Mouse (Mus musculus): ENCODE results near the gene Mmp2. TPM values are rescaled to one million over a fixed set of nuclear protein-coding genes. Genes with fewer than 3 reads are reported as not detected.
"Not testable (repeated sequence)": the region's sequence is repeated elsewhere in the genome, so short reads cannot be mapped to it uniquely, and the experiment has no call there.

Gene Mmp2
- polyA plus RNA-seq, 1 experiment, result 2.8 TPM

DNA sequence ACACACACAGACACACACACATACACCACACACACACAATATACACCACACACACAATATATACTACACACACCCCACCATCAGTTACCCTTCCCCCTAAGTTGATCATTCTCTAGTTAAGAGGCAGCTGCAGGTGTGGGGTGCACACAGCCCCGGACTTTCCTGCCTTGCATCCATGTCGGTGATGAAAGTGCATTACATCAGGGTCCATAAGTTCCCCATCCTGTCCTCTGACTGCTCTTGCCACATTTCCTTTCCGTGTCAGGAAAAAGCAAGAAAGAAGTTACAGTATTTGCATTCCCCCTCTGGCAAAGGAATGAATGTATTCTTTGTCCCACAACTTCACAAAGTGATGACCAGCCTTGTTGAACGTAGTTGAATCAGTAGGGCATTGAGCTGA, 54.2 kb downstream of the Mmp2 start:
- H3K4me3 ChIP-seq (replicated peaks; ENCODE audit: insufficient read depth, low read depth, low read length), result no peak overlapping the region
- WGBS, result 76% methylated on average over 4 of the region's 4 CpGs

DNA sequence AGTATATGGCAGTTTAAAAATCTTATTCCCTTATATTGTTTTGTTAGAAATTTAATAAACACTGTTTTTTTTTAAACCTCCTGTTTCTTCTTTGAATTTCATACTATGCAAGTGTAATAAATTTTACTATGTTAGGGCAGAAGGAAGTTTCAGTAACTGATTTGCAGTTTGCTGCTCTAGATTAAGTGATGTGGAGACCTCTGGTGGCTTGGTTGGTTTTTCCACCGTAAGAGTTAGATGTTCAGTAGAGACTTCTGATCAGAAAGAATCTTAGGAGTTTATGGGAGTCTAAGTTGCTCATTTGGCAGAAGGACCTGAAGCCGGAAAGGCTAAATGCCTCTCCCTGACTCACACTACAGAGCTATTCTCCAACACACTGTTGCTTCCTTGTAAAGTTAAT, 56.7 kb downstream of the Mmp2 start:
- Histone ChIP-seq H3K4me1 (ENCODE audit: control insufficient read depth, insufficient read depth, low read length) (no peaks in the 10 kb centered on the region), H3K4me3 (replicated peaks; ENCODE audit: insufficient read depth, low read depth, low read length) (no peak overlapping the region), H3K27me3 (ENCODE audit: control insufficient read depth, insufficient read depth, low read length) (no peaks in the 10 kb centered on the region), H3K27ac (ENCODE audit: insufficient read depth, low read length) (no peak overlapping the region)
- no peak for TF ChIP-seq CTCF (IDR thresholded peaks at IDR 0.05; ENCODE audit: borderline replicate concordance, insufficient read depth, low read depth, low read length)
- no peak for TF ChIP-seq POLR2A (IDR thresholded peaks at IDR 0.05; ENCODE audit: borderline replicate concordance, insufficient read depth, low read length)
- DNase-seq, result no peak
- 69% methylated on average over 2 of the region's 2 CpGs for WGBS

More for the DNA sequence above, 54.2 kb downstream of the Mmp2 start:
- no peaks in the 10 kb centered on the region for H3K27me3 ChIP-seq (ENCODE audit: control insufficient read depth, insufficient read depth, low read length)
- no peak for TF ChIP-seq CTCF (IDR thresholded peaks at IDR 0.05; ENCODE audit: borderline replicate concordance, insufficient read depth, low read depth, low read length)
- no peak for TF ChIP-seq POLR2A (IDR thresholded peaks at IDR 0.05; ENCODE audit: borderline replicate concordance, insufficient read depth, low read length)
- H3K27ac ChIP-seq (ENCODE audit: insufficient read depth, low read length), result no peak overlapping the region
- DNase-seq, result no peak
- no peaks in the 10 kb centered on the region for H3K4me1 ChIP-seq (ENCODE audit: control insufficient read depth, insufficient read depth, low read length)

DNA sequence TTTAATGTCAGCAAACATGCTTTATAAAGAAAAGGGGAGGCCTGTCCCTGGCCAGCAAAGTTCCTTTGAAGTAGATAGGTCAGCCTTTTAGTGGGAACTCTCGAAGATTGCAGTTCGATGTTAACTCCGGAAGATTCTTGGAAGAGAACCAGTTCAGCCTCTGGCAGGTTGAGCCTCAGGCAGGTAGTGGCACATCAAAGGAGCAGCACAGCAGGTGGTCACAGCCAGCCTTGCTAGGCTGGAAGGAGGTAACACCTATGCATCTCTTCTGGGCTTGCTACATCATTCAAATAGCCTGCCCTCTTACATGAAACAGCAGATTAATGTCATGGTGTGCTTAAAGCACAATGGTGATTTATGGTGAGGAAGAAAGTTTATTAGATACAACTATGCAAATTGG, 65.1 kb downstream of the Mmp2 start:
- not testable (repeated sequence) for H3K4me1 ChIP-seq (ENCODE audit: control insufficient read depth, insufficient read depth, low read length); DNase-seq; H3K27ac ChIP-seq (ENCODE audit: insufficient read depth, low read length); H3K27me3 ChIP-seq (ENCODE audit: control insufficient read depth, insufficient read depth, low read length); H3K4me3 ChIP-seq (replicated peaks; ENCODE audit: insufficient read depth, low read depth, low read length)
- 91% methylated on average over 3 of the region's 3 CpGs for WGBS

DNA sequence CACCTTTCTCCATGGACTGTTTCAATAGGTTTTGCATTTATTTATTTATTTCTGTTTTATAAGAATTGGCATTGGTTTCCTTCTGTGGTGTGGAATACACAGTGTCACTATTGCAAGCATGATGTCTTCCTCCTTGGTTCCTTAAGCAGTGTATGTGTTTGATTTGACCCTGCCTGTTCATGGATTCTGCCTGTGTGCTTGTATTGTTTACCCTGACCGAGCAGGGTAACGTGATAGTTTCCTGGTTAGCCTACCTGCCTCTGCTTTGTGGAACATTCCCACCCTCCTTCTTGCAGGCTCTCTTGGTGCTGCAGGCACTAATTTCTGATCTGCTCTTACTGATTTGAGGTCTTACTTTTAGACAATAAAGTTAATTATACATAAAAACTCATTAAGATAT, 66.8 kb downstream of the Mmp2 start:
- no peak for TF ChIP-seq CTCF (IDR thresholded peaks at IDR 0.05; ENCODE audit: borderline replicate concordance, insufficient read depth, low read depth, low read length)
- no peak for TF ChIP-seq POLR2A (IDR thresholded peaks at IDR 0.05; ENCODE audit: borderline replicate concordance, insufficient read depth, low read length)
- no peak for DNase-seq
- Histone ChIP-seq H3K4me1 (ENCODE audit: control insufficient read depth, insufficient read depth, low read length) (no peaks in the 10 kb centered on the region), H3K27ac (ENCODE audit: insufficient read depth, low read length) (no peak overlapping the region), H3K4me3 (replicated peaks; ENCODE audit: insufficient read depth, low read depth, low read length) (no peak overlapping the region), H3K27me3 (ENCODE audit: control insufficient read depth, insufficient read depth, low read length) (no peaks in the 10 kb centered on the region)
- WGBS, result 96% methylated on average over 2 of the region's 2 CpGs

DNA sequence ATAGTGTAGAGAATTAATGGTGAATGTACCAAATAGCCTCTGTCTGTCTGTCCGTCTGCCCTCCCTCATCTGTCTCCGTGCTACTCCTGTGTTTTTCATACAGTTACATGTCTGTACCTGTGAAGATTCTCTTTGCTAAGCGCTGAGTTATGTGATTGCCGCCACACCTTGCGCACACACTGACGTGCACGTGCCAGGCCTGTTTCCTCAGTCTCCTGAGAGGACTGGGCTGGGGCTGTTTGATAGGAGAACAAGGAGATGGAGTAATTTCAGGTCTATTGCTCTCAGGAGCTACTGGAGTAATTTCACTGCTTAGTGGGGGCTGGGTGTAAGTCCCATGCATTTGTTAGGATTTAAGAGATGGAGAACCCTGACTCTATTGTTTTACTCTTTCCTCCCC, 68.0 kb downstream of the Mmp2 start:
- Histone ChIP-seq H3K27ac (ENCODE audit: insufficient read depth, low read length) (no peak overlapping the region), H3K4me3 (replicated peaks; ENCODE audit: insufficient read depth, low read depth, low read length) (no peak overlapping the region), H3K4me1 (ENCODE audit: control insufficient read depth, insufficient read depth, low read length) (no peaks in the 10 kb centered on the region), H3K27me3 (ENCODE audit: control insufficient read depth, insufficient read depth, low read length) (no peaks in the 10 kb centered on the region)
- TF ChIP-seq POLR2A (IDR thresholded peaks at IDR 0.05; ENCODE audit: borderline replicate concordance, insufficient read depth, low read length) (no peak), CTCF (IDR thresholded peaks at IDR 0.05; ENCODE audit: borderline replicate concordance, insufficient read depth, low read depth, low read length) (no peak)
- no peak for DNase-seq
- 93% methylated on average over 7 of the region's 7 CpGs for WGBS

DNA sequence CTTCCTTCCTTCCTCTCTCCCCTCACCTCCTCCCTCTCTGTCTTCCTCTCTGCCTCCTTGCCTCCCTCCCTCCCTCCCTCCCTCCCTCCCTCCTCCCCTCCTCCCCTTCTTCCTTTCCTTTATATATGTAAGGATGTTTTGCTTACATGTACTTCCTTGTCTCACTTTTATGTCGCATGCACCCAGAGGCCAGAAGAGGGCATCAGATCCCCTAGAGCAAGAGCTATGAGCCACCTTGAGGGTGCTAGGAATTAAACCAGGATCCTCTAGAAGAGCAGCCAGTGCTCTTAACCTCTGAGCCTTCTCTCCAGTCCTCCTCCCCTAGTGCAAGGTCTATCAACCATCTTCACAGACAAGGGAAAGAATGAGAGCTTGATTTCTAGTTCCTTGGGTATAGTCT, 69.0 kb downstream of the Mmp2 start:
- WGBS, result 85% methylated on average over 1 of the region's 1 CpGs
- H3K4me3 ChIP-seq (replicated peaks; ENCODE audit: insufficient read depth, low read depth, low read length), result no peak overlapping the region

DNA sequence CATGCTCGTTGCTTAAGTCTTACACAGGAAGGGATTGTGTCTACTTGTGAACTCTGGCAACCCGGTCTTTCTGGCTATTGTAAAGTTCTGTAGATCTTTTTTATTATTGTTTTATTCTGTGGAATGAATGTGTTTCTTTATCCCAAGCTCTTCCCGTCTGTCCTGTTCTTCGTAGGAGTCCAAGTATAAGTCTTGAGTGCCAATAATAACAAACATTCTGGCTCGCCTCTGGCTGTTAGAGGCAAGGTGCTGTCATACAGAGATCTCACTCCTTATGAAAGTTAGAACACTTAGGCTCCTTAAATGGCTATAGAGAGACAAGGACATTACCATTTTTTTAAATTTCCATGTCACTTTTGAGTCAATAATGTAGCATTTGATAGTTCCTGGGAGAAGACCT, 69.5 kb downstream of the Mmp2 start:
- TF ChIP-seq POLR2A (IDR thresholded peaks at IDR 0.05; ENCODE audit: borderline replicate concordance, insufficient read depth, low read length) (no peak), CTCF (IDR thresholded peaks at IDR 0.05; ENCODE audit: borderline replicate concordance, insufficient read depth, low read depth, low read length) (no peak)
- Histone ChIP-seq H3K4me1 (ENCODE audit: control insufficient read depth, insufficient read depth, low read length) (no peaks in the 10 kb centered on the region), H3K27ac (ENCODE audit: insufficient read depth, low read length) (no peak overlapping the region), H3K27me3 (ENCODE audit: control insufficient read depth, insufficient read depth, low read length) (no peaks in the 10 kb centered on the region), H3K4me3 (replicated peaks; ENCODE audit: insufficient read depth, low read depth, low read length) (no peak overlapping the region)
- WGBS, result 64% methylated on average over 5 of the region's 5 CpGs
- no peak for DNase-seq

More for the DNA sequence above, 69.0 kb downstream of the Mmp2 start:
- TF ChIP-seq CTCF (IDR thresholded peaks at IDR 0.05; ENCODE audit: borderline replicate concordance, insufficient read depth, low read depth, low read length) (no peak), POLR2A (IDR thresholded peaks at IDR 0.05; ENCODE audit: borderline replicate concordance, insufficient read depth, low read length) (no peak)
- no peaks in the 10 kb centered on the region for H3K27me3 ChIP-seq (ENCODE audit: control insufficient read depth, insufficient read depth, low read length)
- no peak overlapping the region for H3K27ac ChIP-seq (ENCODE audit: insufficient read depth, low read length)
- H3K4me1 ChIP-seq (ENCODE audit: control insufficient read depth, insufficient read depth, low read length), result no peaks in the 10 kb centered on the region
- no peak for DNase-seq

DNA sequence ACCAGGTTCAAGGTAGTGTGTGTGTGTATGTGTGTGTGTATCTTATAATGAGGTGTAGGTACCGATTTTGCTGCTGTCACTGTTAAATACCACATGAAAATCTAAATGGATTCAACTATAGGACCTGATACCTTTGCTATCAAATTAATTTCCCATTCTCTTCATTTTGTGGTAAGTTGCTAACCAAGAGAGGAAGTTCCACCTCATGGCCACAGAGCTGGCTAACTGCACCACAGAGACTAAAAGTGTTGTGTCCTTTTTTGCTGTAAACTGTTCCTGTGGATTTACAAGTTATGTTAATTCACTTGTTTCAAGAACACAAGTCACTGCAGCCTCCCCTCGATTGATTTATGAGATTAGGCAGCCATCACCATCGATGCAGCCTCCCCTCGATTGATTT, 70.7 kb downstream of the Mmp2 start:
- no peaks in the 10 kb centered on the region for H3K4me1 ChIP-seq (ENCODE audit: control insufficient read depth, insufficient read depth, low read length)
- H3K27me3 ChIP-seq (ENCODE audit: control insufficient read depth, insufficient read depth, low read length), result no peaks in the 10 kb centered on the region
- no peak for TF ChIP-seq POLR2A (IDR thresholded peaks at IDR 0.05; ENCODE audit: borderline replicate concordance, insufficient read depth, low read length)
- no peak for TF ChIP-seq CTCF (IDR thresholded peaks at IDR 0.05; ENCODE audit: borderline replicate concordance, insufficient read depth, low read depth, low read length)
- 89% methylated on average over 4 of the region's 4 CpGs for WGBS
- no peak overlapping the region for H3K27ac ChIP-seq (ENCODE audit: insufficient read depth, low read length)
- H3K4me3 ChIP-seq (replicated peaks; ENCODE audit: insufficient read depth, low read depth, low read length), result no peak overlapping the region
- no peak for DNase-seq

Data from cerebellum, adult 2 months (tissue).